Mouse (Mus musculus) retina, postnatal 1 day (tissue): ENCODE data around the gene Aven.

ENCODE experiments used
- DNase-seq: peaks from one replicate; pipeline ENCODE4 v3.0.0-alpha.2; 2012

Aven gene

GRCm38 (mm10) chr2:112677246-112677645 is 184.5 kb downstream of the Aven start:
- DNase-seq, result no peak

GRCm38 (mm10) chr2:112681817-112682216 is 189.1 kb downstream of the Aven start:
- DNase-seq, result no peak
